Mouse (Mus musculus) right cerebral cortex, postnatal 14 days (tissue): ENCODE measurements around the gene Dgki.

Experiments
- DNase-seq: peaks from one replicate; pipeline ENCODE4 v3.0.0; 2022

The Dgki gene

DNA sequence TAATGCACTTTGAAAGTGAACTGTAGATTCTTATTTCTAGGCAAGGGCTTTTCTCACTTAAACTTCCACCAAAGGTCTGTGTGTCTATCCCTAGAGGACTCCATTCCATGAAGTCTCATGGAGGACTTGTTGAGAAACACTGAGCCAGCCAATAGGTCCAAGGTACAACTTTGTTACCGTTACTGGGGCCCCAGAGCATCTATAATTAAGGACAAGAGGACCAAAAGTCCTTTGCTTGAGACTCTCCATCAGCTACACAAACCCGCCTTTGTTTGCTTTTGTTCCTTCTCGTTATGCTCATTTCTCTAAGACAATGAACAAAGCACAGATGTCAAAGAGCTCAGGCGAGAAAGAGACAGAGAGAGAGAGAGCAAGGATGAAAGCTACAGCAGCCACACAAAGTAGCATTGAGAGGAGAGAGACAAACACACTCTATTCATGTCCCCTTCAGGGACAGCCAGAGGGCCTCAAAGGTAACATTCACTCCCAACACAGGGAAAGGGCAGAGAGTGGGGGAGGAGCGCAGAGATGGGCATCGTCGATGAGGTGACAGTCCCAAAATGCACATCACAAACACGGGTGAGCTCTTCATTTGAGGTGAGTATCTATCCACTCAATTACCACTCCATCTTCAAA, 396.7 kb downstream of the Dgki start:
- no peak for DNase-seq

DNA sequence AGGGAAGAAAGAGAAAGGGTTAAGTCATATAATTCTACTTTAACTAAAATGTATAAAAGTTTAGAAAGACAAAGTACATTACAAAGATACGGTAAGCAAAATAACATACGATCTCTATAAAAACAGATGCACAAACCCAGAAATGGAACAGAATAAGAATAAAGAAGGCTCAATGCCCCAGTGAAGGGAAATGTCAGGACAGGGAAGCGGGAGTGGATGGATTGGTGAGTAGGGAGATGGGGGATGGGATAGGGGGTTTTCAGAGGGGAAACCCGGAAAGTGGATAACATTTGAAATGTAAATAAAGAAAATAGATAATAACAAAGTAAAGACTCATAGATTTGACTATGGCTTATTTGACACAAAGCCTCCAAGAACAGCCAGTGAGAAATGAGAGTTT, 400.1 kb downstream of the Dgki start:
- no peak for DNase-seq

DNA sequence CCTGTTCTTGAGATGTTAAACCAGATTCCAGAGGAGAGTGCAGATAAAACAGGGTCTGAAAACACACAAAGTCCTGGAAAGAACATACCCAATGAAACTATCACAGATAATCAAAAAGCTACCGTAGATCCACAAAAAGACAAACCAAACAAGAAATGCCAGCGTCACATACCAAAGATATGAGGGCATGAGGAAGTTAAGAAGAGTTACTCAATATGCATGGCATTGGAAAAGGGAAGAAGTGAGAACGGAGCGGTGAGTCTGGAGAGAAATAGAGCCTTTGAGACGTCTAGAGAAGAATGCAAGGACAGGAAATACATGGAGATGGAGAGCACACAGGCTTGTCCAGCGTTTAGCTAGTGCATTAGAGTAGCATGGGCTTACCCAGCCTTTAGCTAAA, 401.6 kb downstream of the Dgki start:
- no peak for DNase-seq

DNA sequence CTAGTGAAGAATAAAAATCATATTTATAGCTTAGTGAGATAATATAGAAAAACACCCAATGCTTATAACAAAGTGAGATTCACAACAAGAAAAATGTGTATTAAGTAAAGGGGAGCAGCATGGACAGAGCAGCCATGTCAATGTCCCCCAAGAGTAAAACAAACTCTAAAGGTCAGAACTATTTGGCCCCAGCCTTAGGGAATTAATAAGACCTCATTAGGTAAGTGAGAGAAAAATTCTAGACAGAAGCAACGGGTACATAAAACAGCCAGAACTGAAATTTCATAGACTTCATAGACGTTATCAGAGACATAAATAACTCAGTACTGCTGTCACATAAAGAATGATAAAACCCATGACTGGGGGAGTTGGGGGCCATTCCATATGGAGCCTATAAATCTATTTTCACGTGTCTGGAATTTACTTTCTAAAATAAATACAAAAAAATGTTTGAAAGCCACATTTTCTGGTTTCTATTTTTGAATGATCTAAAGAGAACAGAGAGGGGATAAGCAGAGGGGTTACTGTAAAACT, 402.3 kb downstream of the Dgki start:
- no peak for DNase-seq

DNA sequence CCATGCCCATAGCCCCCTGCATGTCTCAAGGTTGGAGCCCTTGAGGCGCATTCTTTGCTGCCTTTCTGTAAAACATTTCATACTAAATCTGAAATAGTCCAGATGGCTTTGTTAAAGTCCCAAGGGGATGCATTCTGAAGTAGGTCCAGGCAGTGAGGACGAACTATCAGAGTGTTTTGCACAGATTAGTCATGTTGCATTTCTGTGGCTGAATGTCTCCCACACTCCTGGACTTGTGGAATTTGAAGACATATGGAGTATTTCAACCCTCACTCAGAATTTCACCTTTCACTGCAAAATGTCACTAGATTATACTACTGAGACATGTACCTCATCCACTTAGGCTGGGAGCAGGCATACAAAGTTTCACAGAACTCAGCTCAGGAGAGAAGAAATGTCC, 403.3 kb downstream of the Dgki start:
- DNase-seq, result no peak

DNA sequence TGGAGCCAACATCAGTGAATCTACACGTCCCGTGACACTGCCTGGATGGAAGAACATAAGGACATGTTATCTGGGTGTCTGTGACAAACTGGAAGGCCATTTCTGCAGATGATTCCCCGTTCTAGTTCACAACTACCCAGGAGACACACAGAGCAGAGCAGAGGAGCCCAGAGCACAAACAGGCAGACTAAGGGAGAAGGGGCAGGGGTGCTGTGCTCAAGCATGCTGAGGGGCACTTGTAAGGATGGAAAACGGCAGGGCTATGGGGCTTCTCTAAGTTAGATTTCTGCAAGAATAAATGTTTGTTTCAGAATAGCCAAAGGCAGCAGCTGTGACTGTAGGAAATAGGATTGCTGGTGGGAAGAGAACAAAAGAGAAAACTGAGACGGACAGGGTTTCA, 408.2 kb downstream of the Dgki start:
- DNase-seq, result no peak

DNA sequence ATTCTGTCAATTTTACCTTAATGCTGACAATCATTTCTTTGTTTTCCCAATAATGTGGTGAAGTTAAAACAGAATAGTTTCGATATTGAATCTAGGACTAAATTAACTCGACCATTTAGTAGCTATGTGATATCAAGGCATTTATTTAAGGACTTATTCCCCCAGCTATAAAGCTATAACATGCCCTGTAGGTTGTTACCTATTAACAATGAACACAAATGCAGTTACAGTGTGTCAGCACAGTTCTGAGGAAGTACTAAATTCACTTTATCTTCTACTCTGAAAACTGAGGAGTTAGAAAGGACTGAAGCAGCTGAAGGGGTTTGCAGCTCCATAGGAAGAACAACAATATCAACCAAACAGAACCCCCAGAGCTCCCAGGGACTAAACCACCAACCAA, 409.2 kb downstream of the Dgki start:
- no peak for DNase-seq

DNA sequence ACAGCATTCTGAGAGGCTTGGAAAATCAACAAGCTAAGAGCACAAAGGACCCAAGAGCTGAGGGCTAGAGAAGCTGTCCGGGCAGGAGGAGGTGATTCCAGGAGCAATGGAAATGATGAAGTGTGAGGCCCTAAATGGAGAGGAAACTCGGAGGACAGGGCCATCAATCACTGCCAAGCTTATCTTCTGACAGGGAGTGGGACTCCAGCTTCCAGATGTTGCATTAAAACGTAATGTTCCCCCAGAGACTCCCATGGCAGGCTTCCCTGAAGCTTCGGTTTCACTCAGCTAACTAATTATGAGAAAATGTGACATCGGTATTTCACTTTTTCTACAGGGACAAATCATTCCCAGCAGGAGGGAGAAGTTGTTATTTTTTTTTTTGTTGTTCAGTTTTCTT, 409.7 kb downstream of the Dgki start:
- DNase-seq, result no peak

DNA sequence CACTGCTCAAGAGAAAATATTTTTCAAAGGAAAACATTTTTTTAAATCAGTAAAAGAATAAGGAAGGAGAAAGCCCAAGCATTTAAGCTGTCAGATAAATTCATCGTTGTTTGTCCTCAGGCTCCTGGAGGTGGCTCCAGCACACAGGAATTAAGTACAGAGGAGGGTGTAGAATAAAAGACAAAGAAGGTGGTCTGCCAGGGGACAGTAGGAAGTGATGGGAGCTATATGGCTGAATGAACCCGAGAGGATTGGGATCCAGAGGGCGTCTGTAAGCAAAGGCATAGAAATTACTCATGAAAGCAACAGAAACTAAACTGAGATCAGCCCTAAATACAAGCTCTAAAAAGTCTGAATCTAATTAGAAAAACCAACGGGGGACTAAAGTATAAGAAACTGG, 418.7 kb downstream of the Dgki start:
- DNase-seq, result no peak

DNA sequence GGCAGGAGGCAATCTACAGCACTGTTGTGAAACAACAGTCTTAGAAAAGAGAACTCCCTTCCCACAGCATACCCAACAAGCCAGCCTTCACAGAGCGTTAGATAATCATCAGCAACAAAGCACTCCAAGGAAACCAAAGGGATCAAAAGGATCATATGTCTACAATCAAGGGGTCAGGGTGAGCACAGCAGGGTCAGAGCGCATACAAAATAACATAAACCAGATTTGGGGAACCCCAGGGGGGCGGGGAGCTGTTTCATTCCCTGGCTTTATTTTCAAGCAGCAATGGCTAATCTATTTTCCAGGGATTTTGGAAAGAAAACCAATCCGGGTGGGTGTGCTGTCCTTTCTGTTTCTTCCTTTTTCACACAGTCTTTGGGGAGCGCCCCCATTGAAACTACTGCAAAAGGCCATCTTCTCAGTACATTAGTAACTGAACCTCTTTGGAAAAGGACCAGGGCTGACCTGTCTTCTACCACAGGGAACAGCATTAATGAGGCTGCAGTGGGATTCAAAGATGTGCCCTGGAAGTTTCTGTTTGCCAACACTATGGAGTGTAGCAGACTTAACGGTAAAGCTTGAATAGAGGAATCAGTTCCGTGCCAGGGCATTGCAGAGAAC, 419.2 kb downstream of the Dgki start:
- no peak for DNase-seq

DNA sequence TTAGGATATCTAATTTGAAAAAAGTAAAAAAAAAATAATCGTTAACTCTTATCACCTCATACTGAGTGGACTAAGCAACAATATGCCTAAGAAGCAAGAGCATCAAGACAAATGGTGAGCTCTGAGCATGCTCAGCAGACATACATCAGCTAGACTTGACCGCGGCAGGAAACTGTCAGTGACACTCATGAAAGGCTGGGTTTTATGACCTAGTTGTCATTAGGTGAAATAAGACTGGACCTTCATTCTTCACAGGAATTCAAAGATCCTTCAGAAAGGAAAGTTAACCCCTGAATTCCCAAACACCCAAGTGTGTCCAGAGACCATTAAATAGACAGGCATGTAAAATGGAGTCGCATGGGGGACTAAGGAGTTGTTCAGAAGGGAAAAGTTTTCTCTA, 422.6 kb downstream of the Dgki start:
- DNase-seq, result no peak

DNA sequence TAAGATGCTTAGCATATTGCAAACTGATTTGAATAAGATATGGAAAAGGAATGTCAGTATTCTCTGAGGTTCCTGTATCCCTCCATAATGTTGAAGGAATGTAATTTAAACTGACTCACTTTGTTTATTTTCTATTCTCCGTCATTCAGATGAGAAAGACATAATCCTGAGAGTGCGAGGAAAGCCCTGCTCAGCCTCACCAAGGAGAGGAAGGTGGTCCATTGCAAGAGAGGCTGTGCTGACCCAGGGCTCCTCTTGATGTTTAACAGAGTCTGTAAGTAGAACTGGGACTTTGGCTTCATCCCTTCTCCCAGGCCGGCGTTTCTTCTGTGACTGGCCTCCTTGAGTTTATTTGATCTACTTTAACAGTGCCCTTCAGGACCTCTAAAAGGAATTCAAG, 423.6 kb downstream of the Dgki start:
- DNase-seq, result no peak

DNA sequence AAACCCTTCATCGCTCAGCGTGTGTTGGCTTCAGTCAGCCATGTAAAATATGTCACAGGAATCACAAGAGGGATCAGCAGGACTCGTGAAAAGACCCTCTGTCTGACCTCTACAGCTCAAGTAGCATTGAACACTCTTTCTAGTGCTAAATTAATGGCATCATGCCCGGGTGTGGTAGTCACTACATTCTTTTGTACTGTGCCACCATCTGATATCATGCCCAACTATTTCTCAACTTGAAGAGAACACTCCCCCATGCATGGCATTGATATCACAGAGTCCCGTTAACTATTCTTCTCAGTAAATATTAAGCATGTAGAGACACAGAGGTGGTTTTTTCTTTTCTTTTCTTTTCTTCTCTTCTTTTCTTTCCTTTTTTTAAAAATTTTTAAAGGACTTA, 424.1 kb downstream of the Dgki start:
- no peak for DNase-seq

DNA sequence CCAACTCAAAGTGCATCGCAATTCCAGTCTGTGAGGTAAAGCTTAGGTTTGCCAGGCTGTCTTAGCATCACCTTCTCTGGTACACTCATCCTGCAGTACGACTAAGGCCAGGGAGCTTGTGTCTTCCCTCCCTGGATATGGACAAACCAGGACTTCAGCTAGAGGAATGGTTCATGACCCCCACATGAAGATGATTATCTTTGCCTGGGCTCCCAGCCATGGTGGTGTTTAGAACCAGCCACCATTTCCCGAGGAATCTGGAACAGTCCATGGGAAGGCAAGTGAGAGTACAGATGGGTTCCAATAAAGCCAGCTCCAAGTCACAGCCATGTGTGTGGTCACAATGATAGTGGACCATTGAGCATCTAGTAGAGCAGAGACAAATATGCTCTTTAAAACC, 427.1 kb downstream of the Dgki start:
- no peak for DNase-seq

DNA sequence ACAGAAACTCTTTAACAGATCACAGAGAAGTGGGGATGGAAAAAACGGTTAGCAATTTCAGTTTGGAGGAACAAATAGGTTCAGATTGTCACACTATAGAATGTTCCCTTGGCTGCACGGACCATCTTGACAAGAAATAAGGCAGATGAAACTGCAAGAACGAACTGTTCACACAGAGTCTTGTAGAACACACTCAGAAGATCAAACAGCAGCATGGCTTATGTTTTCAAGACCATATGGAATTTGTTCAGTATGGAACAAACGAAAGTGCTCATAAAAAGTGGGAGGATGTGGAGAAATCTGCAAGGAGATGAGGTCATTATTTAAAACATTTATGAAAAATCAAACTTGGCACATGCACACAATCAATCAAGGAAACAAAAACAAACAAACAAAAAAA, 431.8 kb downstream of the Dgki start:
- DNase-seq, result no peak

DNA sequence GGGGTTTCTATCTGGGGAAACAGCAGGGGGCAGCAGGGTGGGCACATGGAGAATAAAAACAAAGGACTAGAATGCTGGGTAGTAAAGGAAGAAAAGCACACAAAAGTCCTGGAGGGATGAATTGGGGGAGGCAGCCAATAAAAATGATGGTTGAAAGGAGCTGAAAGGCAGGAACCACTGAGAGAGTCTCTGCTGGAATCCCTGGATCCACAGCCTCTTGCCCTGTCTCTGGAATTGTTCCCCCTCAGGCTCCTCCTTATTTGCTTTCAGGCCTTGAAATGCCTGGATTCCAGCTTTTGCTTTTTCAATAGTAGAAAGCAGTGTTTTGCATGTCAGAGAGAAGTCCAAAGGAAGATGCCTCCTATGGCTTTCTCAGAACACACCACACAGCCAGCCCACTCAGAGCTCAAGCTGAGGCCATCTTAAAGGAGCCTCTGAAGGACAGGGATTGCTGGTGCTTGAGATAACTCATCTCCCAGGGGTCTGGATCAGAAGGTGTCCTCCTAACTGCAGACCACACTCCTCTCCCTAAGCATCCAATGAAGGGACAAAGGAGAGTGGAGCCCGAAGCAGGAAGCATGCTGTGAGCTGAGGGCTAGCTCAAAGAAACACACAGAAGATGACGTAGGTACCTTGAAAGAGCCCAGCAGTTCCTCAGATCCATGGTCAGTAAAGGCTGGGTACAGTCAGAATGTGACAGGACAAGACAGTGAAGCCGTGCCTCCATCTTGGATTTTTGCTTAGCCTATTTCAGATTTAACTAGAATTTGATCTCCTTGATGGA, 441.5 kb downstream of the Dgki start:
- DNase-seq, result no peak

DNA sequence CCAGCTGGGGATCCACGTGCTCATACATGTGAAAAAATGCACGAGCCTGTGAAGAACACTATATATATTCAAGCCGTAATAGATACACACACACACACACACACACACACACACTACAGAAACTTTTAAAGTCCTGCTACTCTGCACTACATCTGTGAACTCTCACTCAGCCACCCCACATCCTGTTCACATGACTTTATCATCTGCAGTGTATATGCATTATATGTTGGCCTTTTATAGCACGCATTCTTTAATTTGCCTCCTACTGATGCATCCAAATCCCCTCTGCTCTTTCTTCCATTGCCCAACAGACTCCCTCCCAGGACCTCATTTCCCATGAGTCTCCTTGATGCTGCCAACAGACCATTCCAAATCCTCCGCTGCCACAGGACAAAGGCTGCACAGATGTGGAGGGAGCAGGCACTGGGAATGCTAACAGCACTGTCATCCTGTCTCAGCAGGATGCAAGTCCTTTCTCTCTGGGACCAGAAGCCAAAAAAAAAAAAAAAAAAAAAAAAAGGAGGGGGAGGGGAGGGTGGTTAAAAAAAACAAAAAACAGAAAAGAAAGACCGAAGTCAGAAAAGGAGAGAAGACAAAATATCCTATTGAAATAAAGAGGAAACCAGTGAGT, 442.2 kb downstream of the Dgki start:
- DNase-seq, result no peak

DNA sequence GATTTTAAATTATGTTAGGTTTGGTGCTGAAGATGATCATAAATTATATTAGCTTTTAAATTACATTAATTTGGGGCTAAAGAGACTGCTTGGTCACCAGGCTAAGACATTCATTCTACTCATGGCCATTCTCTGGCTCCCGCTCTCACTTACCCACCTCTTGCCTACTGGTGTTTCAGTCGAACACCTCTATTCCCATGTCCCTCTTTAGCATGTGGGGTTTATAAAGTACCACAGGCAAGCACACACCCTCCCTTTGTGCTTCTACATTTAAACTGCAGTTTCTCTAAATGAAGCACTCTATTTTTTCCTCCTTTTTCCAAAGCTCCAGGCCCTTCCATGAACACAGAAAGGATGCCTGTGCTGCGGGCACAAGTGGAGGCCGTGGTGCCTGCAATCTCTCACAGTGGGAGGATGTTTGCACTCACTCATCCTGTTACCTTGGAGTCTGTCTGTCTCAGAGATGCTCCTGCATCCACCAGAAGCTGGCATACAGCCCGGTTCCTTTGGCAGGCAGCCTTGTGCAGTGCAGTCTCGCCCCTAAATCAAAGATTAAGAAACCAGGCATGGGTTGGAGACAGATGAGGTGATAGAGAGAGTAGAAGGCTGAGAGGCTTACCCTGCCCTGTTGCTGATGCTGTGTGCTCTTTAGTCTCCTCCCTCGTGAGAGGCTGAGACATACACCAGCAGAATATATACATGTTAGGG, 449.4 kb downstream of the Dgki start:
- peak; percentile 84 for DNase-seq

DNA sequence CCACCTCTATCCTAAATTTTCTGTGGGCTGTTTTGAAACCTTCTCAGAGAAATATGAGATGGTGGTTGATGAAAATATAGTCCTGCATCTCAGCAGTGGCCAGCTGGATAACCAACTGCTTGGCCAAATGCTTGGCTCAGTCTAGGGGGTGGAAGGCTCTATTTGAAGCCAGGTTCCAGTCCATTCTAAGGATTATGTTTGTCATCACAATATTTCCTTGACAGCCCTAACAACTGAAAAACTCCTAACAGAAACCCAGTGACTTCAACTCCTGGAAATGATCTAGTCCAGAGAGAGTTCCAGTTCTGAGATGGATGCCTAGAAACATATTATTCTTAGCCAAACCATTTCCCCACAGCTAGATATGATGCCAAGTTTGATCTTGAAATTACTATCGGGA, 454.7 kb downstream of the Dgki start:
- DNase-seq, result no peak

DNA sequence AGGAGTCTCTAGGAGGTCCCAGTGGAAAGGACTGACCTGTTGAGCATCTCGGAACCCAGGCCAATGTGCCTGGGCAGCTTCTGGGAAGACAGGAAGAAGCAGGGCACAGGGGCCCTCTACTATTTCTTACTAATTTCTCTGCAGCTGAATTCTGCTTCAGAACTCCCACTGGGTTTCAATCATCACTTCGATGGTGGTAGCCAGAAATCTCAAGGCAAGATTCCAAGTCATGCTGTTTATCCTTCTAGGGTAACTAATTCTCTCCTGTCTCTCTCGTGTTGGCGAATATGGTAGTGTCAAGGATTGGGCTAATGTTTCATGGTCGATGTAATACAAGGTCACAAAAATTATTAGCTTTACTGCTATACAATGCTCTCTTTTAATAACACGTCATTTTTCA, 455.7 kb downstream of the Dgki start:
- DNase-seq, result no peak

DNA sequence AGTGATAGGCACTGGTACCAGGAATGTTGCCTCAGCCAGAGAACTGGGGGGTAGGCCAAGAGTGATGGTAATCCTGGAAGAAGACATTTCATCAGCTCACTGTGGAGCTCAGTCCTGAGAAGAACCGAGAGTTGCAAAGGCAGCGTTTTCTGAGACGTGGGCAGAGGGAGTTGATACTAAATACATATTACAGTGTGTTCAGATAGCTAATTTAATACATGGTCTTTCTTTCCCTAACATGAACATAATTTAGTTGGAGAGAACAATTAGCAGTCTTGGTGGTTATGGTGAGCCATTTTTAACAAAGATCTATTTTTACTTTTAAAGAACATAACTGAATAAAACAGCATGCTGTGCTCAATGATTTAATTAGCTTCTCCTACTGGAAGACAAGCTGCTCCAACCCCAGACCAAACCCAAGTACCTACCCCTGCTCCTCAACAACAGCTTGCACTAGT, 456.9 kb downstream of the Dgki start:
- peak; percentile 23 for DNase-seq

DNA sequence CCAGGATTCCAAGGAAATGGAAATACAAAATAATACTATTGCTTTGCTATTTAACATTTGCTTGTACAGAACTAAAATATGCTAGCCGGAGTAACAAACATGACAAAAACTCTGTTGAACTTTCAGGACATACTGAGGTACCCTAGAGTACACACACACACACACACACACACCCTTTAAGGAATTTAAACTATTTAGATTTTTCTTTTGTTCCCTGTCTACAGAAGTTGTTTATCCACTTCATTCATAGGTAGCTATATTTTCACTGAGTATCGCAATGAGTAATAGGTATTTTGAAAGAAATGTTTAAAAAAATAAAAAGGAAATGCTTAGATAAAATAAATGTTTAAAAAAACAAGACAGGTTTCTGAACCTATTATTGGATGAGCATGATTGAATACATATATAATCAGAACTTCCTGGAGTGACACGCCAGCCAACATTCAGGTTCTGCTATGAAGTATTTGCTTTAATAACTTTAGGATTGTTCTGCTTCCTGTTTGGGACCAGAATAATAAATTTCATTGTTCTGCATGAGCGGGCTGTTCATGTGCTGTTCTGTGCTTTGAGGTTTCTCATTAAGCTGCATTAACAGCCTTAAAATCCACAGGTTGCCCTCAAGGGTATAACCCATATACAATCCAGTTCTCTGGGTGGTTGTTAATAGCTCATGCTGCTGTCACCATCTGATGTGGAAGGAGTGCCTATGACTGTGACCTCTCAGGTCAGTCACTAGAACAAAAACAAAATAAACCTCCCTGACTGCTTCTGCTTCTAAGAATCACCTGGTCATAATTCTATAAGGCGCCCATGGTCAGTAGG, 457.7 kb downstream of the Dgki start:
- no peak for DNase-seq
